Comparison of ENCODE assay signal across 37 mouse cellular contexts in the genomic region with DNA sequence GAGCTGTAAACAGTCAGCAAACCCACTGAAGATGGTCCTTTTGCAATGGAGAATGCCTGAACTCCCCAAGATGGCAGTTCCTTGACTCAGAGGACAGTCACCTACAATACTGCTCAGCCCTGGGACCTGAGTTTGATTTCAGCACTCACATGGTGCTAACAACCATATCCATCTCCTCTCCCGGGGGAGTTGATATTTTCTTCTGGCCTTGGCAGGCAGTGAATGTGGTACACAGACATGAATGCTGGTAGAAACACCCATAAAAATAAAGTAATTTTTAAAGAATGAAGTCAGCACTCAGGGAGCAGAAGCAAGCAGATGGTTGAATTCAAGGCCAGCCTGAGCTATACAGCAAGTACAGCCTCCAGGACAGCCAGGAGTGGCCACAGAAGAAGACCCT. TPM values are rescaled to one million over a fixed set of nuclear protein-coding genes. Genes with fewer than 3 reads are reported as not detected.
A peak's percentile ranks its signal among the peaks of the same experiment; 100 is the strongest.
DNase-seq lines count a peak whose midpoint lies in the region; ATAC-seq and TF ChIP-seq lines count a peak whose summit lies in the region.
"Had no signal": no experiment of that assay in that cellular context is flagged by ENCODE, and none has a peak within 500 bp of the region (broad histone marks: within the 10 kb centered on the region; RNA-seq: fewer than 3 reads in every experiment).

No protein-coding gene starts in this region.

- no peak overlapping the region for H3K9ac ChIP-seq in midbrain, embryonic 16.5 days (ENCODE audit: low read depth, low read length)
- H3K9ac ChIP-seq: embryonic facial prominence, embryonic 13.5 days; forebrain, embryonic 12.5 days; heart, embryonic 12.5 days; heart, embryonic 15.5 days; hindbrain, embryonic 14.5 days had no signal

- intact Hi-C loops in left cerebral cortex, adult 2 months (cut with DNase I) = no loop called here

- H3K27me3 ChIP-seq in midbrain, embryonic 16.5 days (ENCODE audit: control insufficient read depth, insufficient read depth, low read depth, low read length) = no peaks in the 10 kb centered on the region
- H3K27me3 ChIP-seq: embryonic facial prominence, embryonic 13.5 days; forebrain, embryonic 12.5 days; heart, embryonic 12.5 days; heart, embryonic 15.5 days had no signal

- ATAC-seq in midbrain, embryonic 16.5 days = no peak
- ATAC-seq: forebrain, embryonic 16.5 days; hindbrain, postnatal 0 days; inflammation-experienced regulatory T-cells, adult 6 months; intestine, embryonic 16.5 days had no signal

- TF ChIP-seq CTCF in left cerebral cortex, adult 2 months (IDR thresholded peaks at IDR 0.05) = no peak

- peak overlapping the region; percentile 50; the same call in 1 of the 2 replicates for H3K27ac ChIP-seq in left cerebral cortex, adult 2 months
- H3K27ac ChIP-seq in midbrain, embryonic 16.5 days (ENCODE audit: low read length) = no peak overlapping the region
- H3K27ac ChIP-seq: embryonic facial prominence, embryonic 10.5 days; embryonic facial prominence, embryonic 13.5 days; forebrain, embryonic 12.5 days; heart, embryonic 15.5 days; hindbrain, embryonic 10.5 days; hindbrain, embryonic 14.5 days; hindbrain, postnatal 0 days had no signal

- WGBS in midbrain, embryonic 16.5 days = 93% methylated on average over 1 of the region's 1 CpGs

- no peak overlapping the region for H3K4me3 ChIP-seq in left cerebral cortex, adult 2 months
- no peak overlapping the region for H3K4me3 ChIP-seq in midbrain, embryonic 16.5 days (ENCODE audit: low read depth, low read length)
- H3K4me3 ChIP-seq: embryonic facial prominence, embryonic 10.5 days; embryonic facial prominence, embryonic 13.5 days; erythroblast, embryonic 14.5 days; forebrain, embryonic 12.5 days; heart, embryonic 12.5 days; heart, embryonic 15.5 days; hindbrain, embryonic 10.5 days had no signal

- no peaks in the 10 kb centered on the region for H3K9me3 ChIP-seq in midbrain, embryonic 16.5 days (replicated peaks; ENCODE audit: control insufficient read depth, low read length, poor library complexity, severe bottlenecking)
- H3K9me3 ChIP-seq: heart, embryonic 15.5 days had no signal

- H3K4me2 ChIP-seq in midbrain, embryonic 16.5 days (ENCODE audit: low read length) = no peak overlapping the region
- H3K4me2 ChIP-seq: embryonic facial prominence, embryonic 13.5 days; forebrain, embryonic 12.5 days; heart, embryonic 12.5 days; heart, embryonic 15.5 days; hindbrain, embryonic 14.5 days had no signal

- H3K4me1 ChIP-seq in midbrain, embryonic 16.5 days (ENCODE audit: control insufficient read depth, insufficient read depth, low read length) = peaks cover 22% of the 10 kb centered on the region

- peak; percentile 85 for DNase-seq in heart, adult 11 months
- no peak for DNase-seq in heart, adult 9 months (ENCODE audit: low spot score in 2 of 2)
- DNase-seq in left cerebral cortex, adult 2 months (ENCODE audit: extremely low spot score in 1 of 2, low spot score in 2 of 2) = no peak
- DNase-seq in left cerebral cortex, adult 18-20 months (ENCODE audit: low spot score in 2 of 2) = no peak
- peak; percentile 71 for DNase-seq in NIH3T3 (ENCODE audit: low read depth)
- DNase-seq: adrenal gland, adult 2 months; adrenal gland, postnatal 14 days; B cell, adult 2 months; cerebellum, adult 11-12 months; cerebellum, adult 8-10 months; cerebellum, postnatal 10 days; cerebellum, postnatal 36 days; embryo, embryonic 11 days; gastrocnemius, postnatal 25 days; heart, postnatal 10 days; heart, postnatal 36 days had no signal

- no peaks in the 10 kb centered on the region for H3K36me3 ChIP-seq in midbrain, embryonic 16.5 days (ENCODE audit: control insufficient read depth, insufficient read depth, low read length)
- H3K36me3 ChIP-seq: embryonic facial prominence, embryonic 10.5 days; embryonic facial prominence, embryonic 13.5 days; forebrain, embryonic 12.5 days; G1E; heart, embryonic 12.5 days; heart, embryonic 15.5 days; hindbrain, embryonic 10.5 days had no signal

RNA-seq across cellular contexts. Expression of gene Thra, which starts 4.3 kb away (rescaled TPM):
- 100 to 1,000 TPM; 730 to 768 TPM for total RNA-seq in left cerebral cortex, adult 2 months (2021)
- 100 to 1,000 TPM; 708 to 832 TPM for total RNA-seq in left cerebral cortex, adult 18-20 months (2021)
- polyA plus RNA-seq in midbrain, embryonic 16.5 days (2015; fragmentation: Nextera tagmentation; extraction: Ambion mirVana) = 139 and 149 TPM in 2 replicates

RNA-seq across cellular contexts. Expression of gene Med24, which starts 6.9 kb away (rescaled TPM):
- 100 to 1,000 TPM; 126 to 134 TPM for total RNA-seq in left cerebral cortex, adult 2 months (2021)
- 100 to 1,000 TPM; 108 to 127 TPM for total RNA-seq in left cerebral cortex, adult 18-20 months (2021)
- 75.1 and 77.5 TPM in 2 replicates for polyA plus RNA-seq in midbrain, embryonic 16.5 days (2015; fragmentation: Nextera tagmentation; extraction: Ambion mirVana)

RNA-seq across cellular contexts. Expression of gene Csf3, which starts 35.1 kb away (rescaled TPM):
- total RNA-seq in left cerebral cortex, adult 2 months (2021) = not detected
- not detected for total RNA-seq in left cerebral cortex, adult 18-20 months (2021)
- not detected in 2 replicates for polyA plus RNA-seq in midbrain, embryonic 16.5 days (2015; fragmentation: Nextera tagmentation; extraction: Ambion mirVana)
- total RNA-seq: adrenal gland, adult 2 months; adrenal gland, postnatal 14 days; adrenal gland, postnatal 4 days; CH12.LX; gastrocnemius, adult 8-10 months; gastrocnemius, postnatal 25 days; granulocyte monocyte progenitor cell, adult 5-6 weeks; heart, adult 8-10 months; heart, postnatal 10 days; heart, postnatal 36 days; hindbrain, postnatal 0 days had no signal
- polyA plus RNA-seq: adrenal gland, adult 2 months; brain, embryonic 14.5 days; embryonic facial prominence, embryonic 10.5 days; embryonic facial prominence, embryonic 13.5 days; erythroblast, embryonic 14.5 days; forebrain, embryonic 12.5 days; forebrain, embryonic 16.5 days; frontal cortex, adult 2 months; G1E; heart, embryonic 12.5 days; heart, embryonic 15.5 days; hindbrain, embryonic 10.5 days; hindbrain, embryonic 14.5 days; hindbrain, postnatal 0 days; inflammation-experienced regulatory T-cells, adult 6 months; intestine, embryonic 16.5 days had no signal

RNA-seq across cellular contexts. Expression of gene Nr1d1, which starts 39.0 kb away (rescaled TPM):
- 100 to 1,000 TPM in 1 of 2 experiments, 10 to 100 TPM in 1; 91.9 to 153 TPM for total RNA-seq in left cerebral cortex, adult 2 months (2021)
- 100 to 1,000 TPM in 1 of 2 experiments, 10 to 100 TPM in 1; 87.2 to 122 TPM for total RNA-seq in left cerebral cortex, adult 18-20 months (2021)
- 3.5 and 5.2 TPM in 2 replicates for polyA plus RNA-seq in midbrain, embryonic 16.5 days (2015; fragmentation: Nextera tagmentation; extraction: Ambion mirVana)

RNA-seq across cellular contexts. Expression of gene Psmd3, which starts 53.8 kb away (rescaled TPM):
- 100 to 1,000 TPM; 132 TPM for total RNA-seq in left cerebral cortex, adult 2 months (2021)
- total RNA-seq in left cerebral cortex, adult 18-20 months (2021) = 100 to 1,000 TPM; 135 to 138 TPM
- polyA plus RNA-seq in midbrain, embryonic 16.5 days (2015; fragmentation: Nextera tagmentation; extraction: Ambion mirVana) = 175 and 182 TPM in 2 replicates

Comparison
In these comparisons a context has a peak if more than half of its experiments do, and no peak if none do; other contexts are left out.
1. DNase-seq: peak in heart, adult 11 months (single experiment) and NIH3T3 (single experiment); none in heart, adult 9 months (0 of 2), left cerebral cortex, adult 2 months (0 of 2) and left cerebral cortex, adult 18-20 months (0 of 2).